Mouse (Mus musculus) telencephalon, adult 2 months (tissue): ENCODE data around the gene Gm4450.
A peak's percentile ranks its signal among the peaks of the same experiment; 100 is the strongest.
"Not testable (repeated sequence)": the region's sequence is repeated elsewhere in the genome, so short reads cannot be mapped to it uniquely, and the experiment has no call there.

Experiments
- DNase-seq: peaks from one replicate; pipeline ENCODE4 v3.0.0-alpha.2; 2011; ENCODE audit warnings: low read depth, low spot score

Gene Gm4450

GRCm38 (mm10) chr3:98457026-98457425 lies at the start of gene Gm4450:
TSS of gene Gm4450 (minus strand) at chr3:98457126.
- DNase-seq: not testable (repeated sequence)

- DNase-seq: not testable (repeated sequence)
Observed at GRCm38 (mm10) chr3:98497401-98497800, 40.5 kb upstream of the Gm4450 start.

- not testable (repeated sequence) for DNase-seq
Observed at GRCm38 (mm10) chr3:98496762-98497161, 39.8 kb upstream of the Gm4450 start.

GRCm38 (mm10) chr3:98495055-98495454 lies 38.1 kb upstream of the Gm4450 start:
- not testable (repeated sequence) for DNase-seq

- not testable (repeated sequence) for DNase-seq
Observed at GRCm38 (mm10) chr3:98494184-98494583, 37.3 kb upstream of the Gm4450 start.

GRCm38 (mm10) chr3:98471499-98471898 lies 14.6 kb upstream of the Gm4450 start:
- not testable (repeated sequence) for DNase-seq

GRCm38 (mm10) chr3:98471057-98471456 lies 14.1 kb upstream of the Gm4450 start:
- DNase-seq: not testable (repeated sequence)

- not testable (repeated sequence) for DNase-seq
Observed at GRCm38 (mm10) chr3:98469323-98469722, 12.4 kb upstream of the Gm4450 start.

GRCm38 (mm10) chr3:98453786-98454185 lies 3.1 kb downstream of the Gm4450 start:
- not testable (repeated sequence) for DNase-seq

- DNase-seq: not testable (repeated sequence)
Observed at GRCm38 (mm10) chr3:98443924-98444323, 13.0 kb downstream of the Gm4450 start.

- not testable (repeated sequence) for DNase-seq
Observed at GRCm38 (mm10) chr3:98443149-98443779, 13.7 kb downstream of the Gm4450 start.

GRCm38 (mm10) chr3:98442245-98442644 lies 14.7 kb downstream of the Gm4450 start:
- not testable (repeated sequence) for DNase-seq

- no peak for DNase-seq
Observed at GRCm38 (mm10) chr3:98435030-98435429, 21.9 kb downstream of the Gm4450 start.

- DNase-seq: no peak
Observed at GRCm38 (mm10) chr3:98434088-98434816, 22.7 kb downstream of the Gm4450 start.

- DNase-seq: no peak
Observed at GRCm38 (mm10) chr3:98428928-98429525, 27.9 kb downstream of the Gm4450 start.

GRCm38 (mm10) chr3:98428449-98428775 lies 28.5 kb downstream of the Gm4450 start:
- no peak for DNase-seq

- peak; percentile 63 for DNase-seq
Observed at GRCm38 (mm10) chr3:98427600-98428448, 29.1 kb downstream of the Gm4450 start.

- DNase-seq: no peak
Observed at GRCm38 (mm10) chr3:98427260-98427599, 29.7 kb downstream of the Gm4450 start.

- DNase-seq: no peak
Observed at GRCm38 (mm10) chr3:98426749-98427148, 30.2 kb downstream of the Gm4450 start.

GRCm38 (mm10) chr3:98422926-98423325 lies 34.0 kb downstream of the Gm4450 start:
- no peak for DNase-seq

- no peak for DNase-seq
Observed at GRCm38 (mm10) chr3:98419786-98420070, 37.2 kb downstream of the Gm4450 start.
